Mouse (Mus musculus) heart, embryonic 14.5 days (tissue): Measurements from ENCODE around the gene Lysmd1. TPM values are rescaled to one million over a fixed set of nuclear protein-coding genes. Genes with fewer than 3 reads are reported as not detected.

Source experiments
- ATAC-seq: fragments of 200-750 bp; cut with Nextera tagmentation; 2 replicates; pipeline ENCODE4 v1.8.0; 2017; ENCODE audit warnings: low read depth, moderate TSS enrichment; ENCODE audit not compliant: insufficient number of reproducible peaks, insufficient read depth, low FRiP score
- H3K27ac ChIP-seq, 2 experiments: fragments of 200-500 bp in 1 of 2; fragments of 300-500 bp in 1 of 2; sonication (generic) in 1 of 2; replicated peaks in 1 of 2; 2 replicates each; pipeline ENCODE4 v1.5.1; 2012 to 2014; ENCODE audit warnings: low read depth in 2 of 2, low read length in 2 of 2, control low read depth in 1 of 2, mild to moderate bottlenecking in 1 of 2, mixed read lengths in 1 of 2; ENCODE audit not compliant: control insufficient read depth in 1 of 2, insufficient read depth in 1 of 2
- H3K27me3 ChIP-seq: fragments of 300-500 bp; sonication (generic); 2 replicates; pipeline ENCODE4 v1.6.1; 2014; ENCODE audit warnings: mild to moderate bottlenecking, low read length, control low read depth; ENCODE audit not compliant: control insufficient read depth, insufficient read depth
- H3K36me3 ChIP-seq: fragments of 300-500 bp; sonication (generic); 2 replicates; pipeline ENCODE4 v1.6.1; 2014; ENCODE audit warnings: mild to moderate bottlenecking, control low read depth, low read length, mixed read lengths; ENCODE audit not compliant: control insufficient read depth, insufficient read depth
- H3K4me1 ChIP-seq, 2 experiments: fragments of 200-500 bp in 1 of 2; fragments of 300-500 bp in 1 of 2; sonication (generic) in 1 of 2; 2 replicates each; pipeline ENCODE4 v1.6.1; 2012 to 2014; ENCODE audit warnings: low read length in 2 of 2, control low read depth in 1 of 2, mixed read lengths in 1 of 2; ENCODE audit not compliant: control insufficient read depth in 2 of 2, insufficient read depth in 2 of 2
- H3K4me2 ChIP-seq: fragments of 300-500 bp; sonication (generic); 2 replicates; pipeline ENCODE4 v1.6.1; 2014; ENCODE audit warnings: mild to moderate bottlenecking, low read length
- H3K4me3 ChIP-seq, 2 experiments: fragments of 200-500 bp in 1 of 2; fragments of 300-500 bp in 1 of 2; sonication (generic) in 1 of 2; 2 replicates each; pipeline ENCODE4 v1.5.1; 2012 to 2014; ENCODE audit warnings: low read length in 2 of 2, mild to moderate bottlenecking in 2 of 2, control low read depth in 1 of 2, low read depth in 1 of 2, moderate library complexity in 1 of 2; ENCODE audit not compliant: control insufficient read depth in 1 of 2, insufficient read depth in 1 of 2
- H3K9ac ChIP-seq: fragments of 300-500 bp; sonication (generic); 2 replicates; pipeline ENCODE4 v1.6.1; 2014; ENCODE audit warnings: mild to moderate bottlenecking, low read length
- H3K9me3 ChIP-seq: fragments of 300-500 bp; sonication (generic); 2 replicates; pipeline ENCODE4 v1.6.1; 2016; ENCODE audit warnings: low read length, control low read depth; ENCODE audit not compliant: control insufficient read depth
- whole genome bisulfite sequencing: fragments of 180-500 bp; shearing (Covaris S2); extraction: QIAGEN DNeasy Blood & Tissue Kit; methylation state at CpG from one replicate; pipeline ENCODE4 v1.1.7; 2014; 5-methylcytosine and 5-hydroxymethylcytosine counted together
- microRNA-seq: library from miRNA; unstranded; fragments of <30 nt; microRNA quantifications from one replicate; pipeline ENCODE4, GENCODE M21; 2016
- polyA plus RNA-seq: library from polyadenylated mRNA; unstranded; fragments of >200 nt; fragmentation: Nextera tagmentation; extraction: Ambion mirVana; gene quantifications from 2 replicates; pipeline ENCODE4 v1.2.1, GENCODE M21; 2014

Gene Lysmd1
- polyA plus RNA-seq, 1 experiment from 2014 or later = 8.1 TPM

- Histone ChIP-seq H3K4me3 (no peak overlapping the region), H3K36me3 (peaks cover 69% of the 10 kb centered on the region), H3K27ac (no peak overlapping the region), H3K4me1 (no peaks in the 10 kb centered on the region), H3K4me2 (no peak overlapping the region), H3K9me3 (no peaks in the 10 kb centered on the region), H3K9ac (no peak overlapping the region), H3K27me3 (no peaks in the 10 kb centered on the region)
- 97% methylated on average over 2 of the region's 2 CpGs for WGBS
- ATAC-seq = no peak
Observed at GRCm38 (mm10) chr3:95186100-95186499, 52.2 kb downstream of the Lysmd1 start.

DNA sequence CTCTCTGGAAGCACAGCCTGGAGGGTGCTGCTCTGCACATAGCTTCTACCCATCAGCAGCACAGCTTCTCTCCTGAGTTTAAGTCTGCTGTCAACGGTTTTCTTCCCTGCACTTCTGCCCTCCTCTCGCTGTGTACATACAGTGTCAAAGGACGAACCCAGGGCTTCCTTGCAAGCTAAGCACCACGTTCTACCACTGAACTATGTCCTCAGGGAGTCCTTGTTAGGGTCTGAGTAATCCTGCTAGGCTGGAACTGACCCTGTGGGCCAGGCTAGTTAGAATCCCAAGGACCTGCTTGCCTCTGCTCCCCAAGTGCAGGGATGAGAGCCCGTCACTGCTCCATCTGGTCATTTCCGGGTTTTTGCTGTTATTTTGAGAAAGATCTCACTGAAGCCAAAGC, 53.0 kb downstream of the Lysmd1 start:
- no peak for ATAC-seq
- H3K4me2 ChIP-seq = no peak overlapping the region
- H3K27me3 ChIP-seq = no peaks in the 10 kb centered on the region
- H3K4me1 ChIP-seq = no peaks in the 10 kb centered on the region
- 77% methylated on average over 6 of the region's 6 CpGs for WGBS
- no peak overlapping the region for H3K27ac ChIP-seq
- no peaks in the 10 kb centered on the region for H3K9me3 ChIP-seq
- peaks cover 76% of the 10 kb centered on the region for H3K36me3 ChIP-seq
- H3K9ac ChIP-seq = no peak overlapping the region
- no peak overlapping the region for H3K4me3 ChIP-seq

Small RNA genes lying within 50 kb of the gene (microRNA-seq; reads per million reads assigned to microRNA genes)
- gene Mir8099-1 = not detected

Other genes with a start within 250 kb of the Lysmd1 start
- 296 and 297 TPM in 2 replicates for gene Psmb4, start 247.1 kb upstream of the Lysmd1 start, polyA plus RNA-seq
- gene Selenbp1, start 201.0 kb upstream of the Lysmd1 start, polyA plus RNA-seq = 71.7 and 74.5 TPM in 2 replicates
- gene Rfx5, start 180.0 kb upstream of the Lysmd1 start, polyA plus RNA-seq = 6.9 and 8.1 TPM in 2 replicates
- gene Pi4kb, start 159.4 kb upstream of the Lysmd1 start, polyA plus RNA-seq = 17.4 and 21.8 TPM in 2 replicates
- 13.5 and 16.9 TPM in 2 replicates for gene Zfp687, start 118.6 kb upstream of the Lysmd1 start, polyA plus RNA-seq
- 176 and 188 TPM in 2 replicates for gene Psmd4, start 91.5 kb upstream of the Lysmd1 start, polyA plus RNA-seq
- 11.9 and 12.7 TPM in 2 replicates for gene Pip5k1a, start 27.2 kb upstream of the Lysmd1 start, polyA plus RNA-seq
- gene Vps72, start 23.1 kb upstream of the Lysmd1 start, polyA plus RNA-seq = 87.5 and 95.7 TPM in 2 replicates
- gene Tmod4, start 9.6 kb upstream of the Lysmd1 start, polyA plus RNA-seq = 1.6 and 2.2 TPM in 2 replicates
- 58.5 and 58.7 TPM in 2 replicates for gene Scnm1, start 77 bp upstream of the Lysmd1 start, polyA plus RNA-seq
- 2.6 and 3.3 TPM in 2 replicates for gene Tnfaip8l2, start 8.3 kb downstream of the Lysmd1 start, polyA plus RNA-seq
- gene Sema6c, start 26.4 kb downstream of the Lysmd1 start, polyA plus RNA-seq = 3.2 and 5.8 TPM in 2 replicates
- 6.6 and 7.9 TPM in 2 replicates for gene Gabpb2, start 83.8 kb downstream of the Lysmd1 start, polyA plus RNA-seq
- gene Cdc42se1, start 94.6 kb downstream of the Lysmd1 start, polyA plus RNA-seq = 61.7 and 63.3 TPM in 2 replicates
- gene Mllt11, start 98.1 kb downstream of the Lysmd1 start, polyA plus RNA-seq = 12.6 and 14.2 TPM in 2 replicates
- 0.23 and 0.46 TPM in 2 replicates for gene Gm128, start 107.5 kb downstream of the Lysmd1 start, polyA plus RNA-seq
- not detected in 2 replicates for gene Bnipl, start 117.1 kb downstream of the Lysmd1 start, polyA plus RNA-seq
- 25.6 and 28.8 TPM in 2 replicates for gene Mindy1, start 147.3 kb downstream of the Lysmd1 start, polyA plus RNA-seq
- 29.8 and 31.7 TPM in 2 replicates for gene Prune1, start 148.0 kb downstream of the Lysmd1 start, polyA plus RNA-seq
- gene Anxa9, start 173.1 kb downstream of the Lysmd1 start, polyA plus RNA-seq = 0.88 TPM in 2 replicates
- gene Cers2, start 180.7 kb downstream of the Lysmd1 start, polyA plus RNA-seq = 118 and 123 TPM in 2 replicates
- 22.1 and 24.4 TPM in 2 replicates for gene Setdb1, start 223.1 kb downstream of the Lysmd1 start, polyA plus RNA-seq